Mouse (Mus musculus): ENCODE measurements around the gene Trmt2b.

GRCm38 (mm10) chrX:134262129-134262528 is 14.7 kb downstream of the Trmt2b start:
- no peak for TF ChIP-seq CTCF (IDR thresholded peaks at IDR 0.05; ENCODE audit: borderline replicate concordance, control insufficient read depth, extremely low read depth, insufficient read depth, low read length, poor library complexity)
- no peak for TF ChIP-seq POLR2A (IDR thresholded peaks at IDR 0.05; ENCODE audit: control insufficient read depth, extremely low read depth, insufficient read depth, low read length, poor library complexity)
